Mouse (Mus musculus): ENCODE results near the gene Scn11a.

The Scn11a gene

DNA sequence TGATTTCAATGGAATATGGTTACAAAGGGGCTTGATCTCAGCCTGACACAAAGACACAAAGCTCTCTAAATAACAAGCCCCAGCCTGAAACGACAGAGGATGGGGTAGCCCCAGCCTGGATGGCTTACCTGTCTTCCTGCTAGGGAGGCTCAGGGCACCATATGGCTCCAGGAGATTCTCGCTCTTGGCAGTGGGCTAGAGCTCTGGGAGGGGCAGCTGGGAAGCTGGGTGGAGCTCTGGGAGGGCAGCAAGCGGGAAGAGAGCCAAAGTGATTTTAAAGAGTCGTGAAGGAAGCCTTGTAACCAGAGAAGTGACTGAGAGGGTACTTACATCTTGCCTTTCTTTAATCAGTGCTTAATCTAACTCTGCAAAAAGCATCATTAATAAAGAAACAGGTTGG, at the start of gene Scn11a:
Scn11a (minus strand) TSS at position 160 of the 400 bp plus-strand sequence.
- no peak for DNase-seq (ENCODE audit: low spot score in 2 of 2)

DNA sequence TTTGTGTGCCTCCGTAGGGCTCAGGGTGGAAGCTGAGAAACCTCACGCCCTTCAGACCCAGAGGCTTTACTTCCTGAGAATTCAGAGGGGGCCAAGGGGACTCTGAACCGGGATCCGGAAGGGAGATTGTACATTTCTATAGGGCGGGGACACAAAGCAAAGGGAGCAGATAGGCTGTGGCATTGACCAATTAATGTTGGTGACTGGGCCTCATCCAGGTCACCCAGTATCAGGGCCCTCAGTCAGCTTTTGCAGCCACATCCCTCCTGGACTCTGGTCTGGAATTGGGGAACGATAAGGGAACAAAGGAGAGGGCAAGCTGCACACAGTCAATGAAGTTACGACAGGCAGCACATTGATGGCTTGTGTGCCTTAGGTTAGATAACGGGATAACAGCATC, 28.9 kb upstream of the Scn11a start:
- no peak for DNase-seq (ENCODE audit: low spot score in 2 of 2)

DNA sequence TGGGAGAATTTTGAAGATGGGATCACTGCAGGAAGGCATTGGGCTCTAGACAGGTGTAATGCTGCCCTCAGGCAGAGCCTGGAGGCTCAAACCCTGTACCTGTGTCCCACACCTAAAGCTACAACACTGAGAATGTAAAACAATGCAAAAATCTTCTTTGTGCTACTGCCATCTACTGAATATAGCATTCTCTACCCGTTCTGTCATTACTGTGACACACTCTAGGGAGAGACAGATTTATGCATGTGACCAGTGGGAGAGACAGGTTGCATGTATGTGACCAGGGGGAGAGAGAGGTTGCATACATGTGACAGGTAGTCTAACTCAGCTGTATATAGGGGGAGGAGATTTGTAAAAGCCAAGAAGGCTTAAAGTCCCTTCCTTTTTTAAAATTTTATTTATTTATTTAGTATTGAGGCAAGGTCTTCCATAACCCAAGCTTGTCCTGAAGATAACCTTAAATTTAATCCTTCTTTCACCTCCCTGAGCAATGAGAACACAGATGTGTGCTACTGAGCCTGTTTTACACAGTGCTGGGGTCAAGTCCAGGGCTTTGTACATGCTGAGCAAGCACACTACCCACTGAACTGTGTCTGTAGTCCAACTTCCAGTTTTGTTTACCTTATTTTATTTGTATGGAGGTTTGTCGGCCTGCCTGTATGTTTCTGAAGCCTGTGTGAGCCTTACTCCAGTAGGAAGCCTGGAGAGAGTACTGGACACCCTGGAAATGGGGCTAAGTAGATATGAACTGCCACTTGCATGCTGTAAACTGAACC, 28.0 kb upstream of the Scn11a start:
- DNase-seq (ENCODE audit: low spot score in 2 of 2) = no peak

DNA sequence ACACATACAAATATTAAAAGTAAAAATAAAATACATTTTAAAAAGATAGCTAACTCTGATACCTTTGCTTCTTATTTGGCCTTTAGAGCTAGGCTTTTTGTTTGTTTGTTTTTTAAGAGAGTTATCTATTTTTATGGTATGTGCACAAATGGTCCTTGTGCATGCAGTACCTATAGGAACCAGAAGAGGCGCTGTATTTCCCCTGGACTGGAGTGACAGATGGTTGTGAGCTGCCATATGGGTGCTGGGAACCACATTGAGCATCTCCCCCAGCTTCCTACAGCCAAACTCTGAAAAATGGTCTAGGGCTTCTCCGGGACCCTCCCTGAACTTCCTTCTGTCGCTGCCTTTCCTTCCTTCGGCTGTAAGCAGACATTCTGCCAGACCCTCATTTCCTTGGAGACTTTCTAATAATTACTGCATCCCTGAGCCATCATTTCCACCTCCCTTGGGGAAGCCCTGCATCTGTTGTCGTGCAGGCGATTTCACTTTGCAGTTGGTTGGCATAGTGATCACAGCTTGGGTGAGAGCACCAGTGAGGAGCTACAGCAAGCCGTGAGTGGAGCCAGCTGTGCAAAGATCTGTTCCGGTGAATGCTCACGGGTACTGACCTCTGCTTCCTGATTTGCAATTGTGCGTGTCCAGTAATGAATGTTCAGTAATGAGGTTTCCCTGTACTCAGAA, 27.2 kb upstream of the Scn11a start:
- no peak for DNase-seq (ENCODE audit: low spot score in 2 of 2)

DNA sequence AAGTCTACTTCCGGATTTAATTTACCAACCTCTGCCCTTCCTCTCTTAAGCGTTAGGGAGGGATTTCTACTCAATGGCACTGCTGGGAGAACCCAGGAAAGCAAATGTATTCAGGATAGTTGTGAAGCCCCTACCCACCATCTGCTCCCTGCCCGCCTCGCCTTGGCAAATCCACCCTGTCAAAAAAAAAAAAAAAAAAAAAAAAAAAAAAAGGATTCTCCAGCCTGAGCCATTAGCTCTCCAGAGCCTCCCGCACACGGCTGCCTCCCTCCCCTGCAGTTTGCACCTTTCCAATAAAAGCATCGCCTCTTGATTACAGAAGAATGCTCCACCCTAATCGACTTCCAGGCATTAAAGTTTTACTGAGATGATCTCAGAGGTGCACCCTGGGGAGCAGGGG, 24.0 kb upstream of the Scn11a start:
- DNase-seq (ENCODE audit: low spot score in 2 of 2) = no peak

DNA sequence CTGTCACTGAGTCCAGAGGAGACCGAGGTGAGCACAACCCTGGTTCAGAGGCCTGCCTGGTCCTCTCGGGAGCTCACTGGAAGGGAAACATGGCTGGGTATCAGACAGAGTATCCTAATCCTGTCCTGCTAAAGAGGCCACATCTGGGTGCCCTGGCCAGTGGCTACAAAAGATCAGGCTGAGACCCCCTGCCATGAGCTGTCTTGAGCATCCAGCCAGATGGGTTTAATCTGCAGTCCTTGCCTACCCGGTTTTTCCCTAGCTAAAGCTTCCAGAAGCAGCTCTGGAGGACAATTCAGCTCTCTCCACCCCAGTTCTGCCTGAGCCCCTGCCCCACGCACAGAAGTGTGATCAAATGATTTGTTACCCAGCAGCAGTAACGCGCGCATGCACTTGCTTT, 23.4 kb upstream of the Scn11a start:
- no peak for DNase-seq (ENCODE audit: low spot score in 2 of 2)

DNA sequence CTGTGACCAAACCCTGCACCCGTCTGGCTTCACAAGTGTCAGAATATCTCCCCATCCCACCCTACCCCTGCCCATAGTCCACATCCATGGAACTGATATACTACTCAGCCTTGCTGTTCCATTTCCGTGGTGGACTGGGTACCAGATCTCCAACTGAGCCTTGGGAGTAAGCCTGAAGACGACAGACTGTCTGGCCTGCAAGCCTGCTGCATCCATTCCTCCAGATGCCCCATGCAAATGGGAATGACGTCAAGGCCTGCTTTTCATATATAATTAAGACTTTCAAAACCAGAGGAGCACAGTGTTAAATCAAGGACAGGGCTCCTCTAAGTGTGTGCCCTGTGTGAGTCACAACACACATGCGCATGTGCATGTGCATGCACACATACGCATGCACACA, 21.9 kb upstream of the Scn11a start:
- no peak for DNase-seq (ENCODE audit: low spot score in 2 of 2)

DNA sequence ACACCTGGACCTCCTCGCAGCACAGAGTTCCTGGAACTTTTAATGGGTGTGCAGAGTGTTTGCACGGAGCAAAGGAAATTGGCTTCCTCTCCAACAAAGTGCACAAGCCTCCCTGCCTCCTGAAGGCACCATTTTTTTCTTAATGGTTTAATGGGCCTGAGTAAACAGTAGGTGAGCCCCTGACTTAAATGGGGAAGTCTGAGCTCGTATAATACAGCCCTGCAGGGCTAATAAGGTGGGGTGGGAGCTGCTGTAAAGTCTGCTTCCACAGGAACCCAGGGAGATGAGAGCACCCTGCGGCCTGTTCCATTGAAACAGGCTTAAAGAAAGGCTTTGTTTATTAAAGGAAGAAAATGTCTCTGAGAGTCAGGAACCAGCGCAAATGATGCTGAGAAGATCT, 19.5 kb upstream of the Scn11a start:
- DNase-seq (ENCODE audit: low spot score in 2 of 2) = no peak

DNA sequence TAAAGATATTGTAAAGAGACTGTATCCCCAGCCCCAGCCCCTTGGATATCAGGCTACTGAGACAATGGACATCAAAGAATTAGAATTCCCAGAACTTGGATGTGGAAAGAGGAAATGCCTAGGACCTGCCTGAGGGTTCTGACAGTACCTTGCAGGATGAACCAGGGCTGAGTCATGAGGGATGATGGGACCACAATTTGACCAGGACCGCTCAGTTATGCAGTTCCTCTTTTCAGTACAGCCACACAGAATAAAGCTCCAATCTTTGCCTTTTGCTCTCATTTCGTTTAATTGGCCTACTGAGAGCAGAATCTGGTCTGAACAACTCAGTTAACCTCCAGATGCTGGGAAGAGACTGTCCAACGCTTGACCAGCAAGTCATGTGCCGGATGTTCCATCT, 18.3 kb upstream of the Scn11a start:
- no peak for DNase-seq (ENCODE audit: low spot score in 2 of 2)

DNA sequence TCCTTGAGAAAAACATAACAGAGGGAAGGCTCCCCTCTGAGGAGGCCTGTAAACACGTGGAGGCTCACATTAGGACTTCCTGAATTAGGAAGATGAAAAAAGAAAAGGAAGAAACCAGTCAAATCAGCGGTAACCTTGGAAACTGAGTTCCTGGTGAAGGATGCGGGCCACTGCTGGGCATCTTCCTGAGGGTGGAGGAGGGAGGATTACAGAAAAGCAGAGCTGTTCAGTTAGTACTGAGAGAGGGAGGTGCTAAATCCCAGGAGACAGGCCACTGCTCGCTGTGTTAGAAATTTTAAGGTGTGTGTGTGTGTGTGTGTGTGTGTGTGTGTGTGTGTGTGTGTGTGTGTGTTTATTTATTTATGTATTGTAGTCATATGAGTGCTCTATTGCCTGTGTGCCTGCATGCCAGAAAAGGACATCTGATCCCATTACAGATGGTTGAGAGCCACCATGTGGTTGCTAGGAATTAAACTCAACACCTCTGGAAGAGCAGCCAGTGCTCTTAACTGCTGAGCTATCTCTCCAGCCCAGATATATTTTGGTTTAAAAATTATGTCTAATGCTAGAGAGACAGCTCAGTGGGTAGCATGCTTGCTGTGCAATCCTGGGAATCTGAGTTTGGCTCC, 17.4 kb upstream of the Scn11a start:
- peak in 1 of 2 experiments; percentile 23 for DNase-seq (ENCODE audit: low spot score in 2 of 2)

DNA sequence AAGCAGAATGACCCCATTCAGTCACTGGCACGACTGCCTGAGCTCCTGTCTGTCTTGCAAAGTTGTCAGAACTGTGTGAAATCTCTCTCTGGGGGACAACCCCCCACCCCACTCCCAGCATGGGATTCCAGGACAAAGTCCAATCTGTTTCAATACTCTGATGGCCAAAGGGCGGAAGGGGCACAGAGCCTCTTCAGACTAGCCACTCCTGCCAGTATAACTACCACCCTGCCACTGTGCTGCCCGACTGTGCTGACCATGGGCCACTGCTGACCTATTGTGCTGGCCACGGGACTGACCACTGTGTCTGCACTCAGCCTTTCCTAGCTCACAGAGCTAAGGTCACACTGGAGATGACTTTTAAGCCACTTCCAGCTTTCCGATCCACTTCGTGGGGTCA, 16.8 kb upstream of the Scn11a start:
- no peak for DNase-seq (ENCODE audit: low spot score in 2 of 2)

DNA sequence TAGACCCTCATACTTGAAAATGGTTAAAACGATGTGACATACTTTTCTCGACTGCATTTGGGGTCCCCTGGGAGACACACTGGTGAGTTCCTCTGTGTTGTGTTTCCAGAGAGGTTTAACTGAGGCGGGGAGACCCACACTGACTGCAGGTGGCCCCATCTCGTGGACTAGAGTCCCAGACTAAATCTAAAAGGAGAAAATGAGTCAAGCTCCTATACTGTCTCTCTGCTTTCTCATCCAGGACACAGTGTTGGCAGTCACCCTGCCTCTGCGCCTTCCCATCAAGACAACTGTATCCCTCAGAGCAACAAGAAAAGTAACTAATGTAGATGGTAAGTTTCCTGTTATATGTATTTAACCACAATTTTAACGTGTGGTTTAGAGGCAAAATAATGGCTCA, 15.9 kb upstream of the Scn11a start:
- DNase-seq (ENCODE audit: low spot score in 2 of 2) = no peak

DNA sequence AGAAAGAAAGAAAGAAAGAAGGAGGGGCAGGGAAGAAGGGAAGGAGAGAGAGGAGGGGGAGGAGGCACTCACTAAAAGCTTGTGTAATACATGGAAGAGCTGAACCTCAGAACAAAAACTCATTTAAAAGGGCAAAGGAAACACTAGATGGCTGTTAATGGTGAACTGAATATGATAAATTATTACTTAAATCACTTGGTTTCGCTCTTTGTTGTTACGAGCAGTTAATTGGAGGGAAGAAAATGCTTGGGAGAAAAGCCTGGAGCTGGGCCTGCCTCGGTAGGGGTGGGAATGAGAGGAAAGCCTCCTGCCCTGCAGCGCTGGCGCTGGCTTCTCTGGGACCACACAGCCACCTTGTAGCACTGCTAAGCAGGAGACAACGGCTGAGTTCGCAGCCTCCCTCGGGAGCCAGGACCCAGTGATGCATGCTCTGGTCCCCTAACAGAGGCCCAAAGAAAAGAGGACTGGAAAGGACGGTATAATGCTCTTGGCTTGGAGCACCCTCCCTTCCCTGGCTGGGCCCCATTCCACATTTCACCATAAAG, 10.4 kb upstream of the Scn11a start:
- DNase-seq (ENCODE audit: low spot score in 2 of 2) = no peak

DNA sequence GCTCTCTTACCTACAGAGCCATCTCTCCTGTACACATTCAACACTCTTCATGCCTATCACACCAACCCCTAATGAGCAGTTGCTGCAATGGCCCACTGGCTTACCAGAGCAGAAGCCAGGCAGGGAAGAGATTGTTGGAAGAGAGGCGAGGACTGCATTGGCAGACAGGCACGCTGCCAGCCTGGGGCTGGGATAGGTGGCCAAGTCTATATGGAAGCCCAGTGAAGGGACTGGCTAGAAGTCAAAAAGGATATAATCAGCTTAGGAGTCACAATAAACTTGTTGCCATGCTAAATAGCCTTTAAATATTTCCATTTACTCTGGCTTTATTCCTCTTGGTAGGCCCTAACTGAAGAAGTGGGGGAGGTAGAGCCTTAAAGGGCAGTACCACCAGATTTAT, 5.7 kb upstream of the Scn11a start:
- no peak for DNase-seq (ENCODE audit: low spot score in 2 of 2)

DNA sequence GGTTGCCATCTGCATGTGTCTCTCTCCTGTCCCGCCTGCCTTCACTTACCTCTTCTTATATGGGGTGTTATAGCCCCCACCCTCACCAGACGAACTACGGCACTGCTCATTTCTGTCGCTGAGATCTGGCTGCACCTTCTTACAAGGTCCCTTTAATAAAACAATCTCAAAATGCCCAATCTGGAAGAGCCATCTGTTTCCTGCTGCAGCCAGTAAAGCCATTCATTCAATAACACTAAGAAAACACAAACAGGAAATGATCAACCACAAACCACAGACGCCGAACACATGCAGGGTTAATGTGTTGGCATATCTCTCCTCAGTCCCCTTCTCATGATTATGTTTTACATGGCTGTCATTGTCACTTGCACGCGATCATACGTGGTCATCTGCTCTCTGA, 1.5 kb downstream of the Scn11a start:
- no peak for DNase-seq (ENCODE audit: low spot score in 2 of 2)

DNA sequence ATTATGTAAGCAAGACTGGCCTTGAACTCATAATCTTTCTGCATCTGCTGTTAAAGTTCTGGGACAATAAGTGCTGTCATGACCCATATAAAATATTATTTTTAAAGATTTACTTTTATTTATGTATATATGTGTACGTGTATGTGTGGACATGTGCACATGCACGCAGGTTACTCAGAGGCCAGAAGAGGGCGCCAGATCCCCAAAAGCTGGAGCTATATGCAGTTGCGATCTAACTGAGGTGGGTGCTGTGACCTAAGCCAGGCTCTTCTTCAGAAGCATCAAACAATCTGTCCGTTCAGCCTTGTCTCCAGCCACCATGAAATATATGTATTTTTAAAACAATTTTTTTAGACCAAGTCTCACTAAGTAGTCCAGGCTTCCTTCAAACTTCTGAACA, 11.6 kb downstream of the Scn11a start:
- DNase-seq (ENCODE audit: low spot score in 2 of 2) = no peak

DNA sequence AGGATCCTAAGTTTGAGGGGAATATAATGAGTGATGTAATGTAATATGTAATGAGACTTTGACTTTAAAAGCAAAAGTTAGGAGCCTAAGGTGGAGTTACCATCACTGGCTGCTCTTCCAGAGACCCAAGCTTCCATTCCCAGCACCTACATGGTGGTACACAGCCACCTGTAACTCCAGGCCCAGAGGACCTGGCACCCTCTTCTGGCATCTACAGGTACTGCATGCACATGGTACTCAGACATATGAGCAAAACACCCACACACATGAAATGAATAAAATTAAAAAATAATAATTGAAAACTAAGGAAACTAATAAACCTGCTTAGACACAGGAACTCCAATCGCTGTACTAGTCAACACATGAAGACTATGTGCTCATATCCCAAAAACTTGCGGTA, 18.8 kb downstream of the Scn11a start:
- DNase-seq (ENCODE audit: low spot score in 2 of 2) = no peak

DNA sequence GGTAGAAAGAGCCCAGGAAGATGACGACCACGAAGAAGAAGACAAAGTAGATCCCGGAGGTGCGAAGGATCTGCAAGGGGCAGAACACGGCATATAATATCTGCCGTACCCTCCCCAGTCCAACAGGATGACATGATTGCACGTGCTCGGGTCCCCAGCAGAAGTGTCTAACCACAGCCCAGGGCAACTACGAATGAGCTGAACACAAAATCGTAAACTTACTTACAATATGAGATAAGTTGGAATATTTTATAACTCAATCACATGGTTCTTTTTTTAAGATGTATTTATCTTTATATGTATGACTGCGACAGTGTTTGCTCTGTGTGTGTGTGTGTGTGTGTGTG, 20.8 kb downstream of the Scn11a start:
- no peak for DNase-seq (ENCODE audit: low spot score in 2 of 2)

DNA sequence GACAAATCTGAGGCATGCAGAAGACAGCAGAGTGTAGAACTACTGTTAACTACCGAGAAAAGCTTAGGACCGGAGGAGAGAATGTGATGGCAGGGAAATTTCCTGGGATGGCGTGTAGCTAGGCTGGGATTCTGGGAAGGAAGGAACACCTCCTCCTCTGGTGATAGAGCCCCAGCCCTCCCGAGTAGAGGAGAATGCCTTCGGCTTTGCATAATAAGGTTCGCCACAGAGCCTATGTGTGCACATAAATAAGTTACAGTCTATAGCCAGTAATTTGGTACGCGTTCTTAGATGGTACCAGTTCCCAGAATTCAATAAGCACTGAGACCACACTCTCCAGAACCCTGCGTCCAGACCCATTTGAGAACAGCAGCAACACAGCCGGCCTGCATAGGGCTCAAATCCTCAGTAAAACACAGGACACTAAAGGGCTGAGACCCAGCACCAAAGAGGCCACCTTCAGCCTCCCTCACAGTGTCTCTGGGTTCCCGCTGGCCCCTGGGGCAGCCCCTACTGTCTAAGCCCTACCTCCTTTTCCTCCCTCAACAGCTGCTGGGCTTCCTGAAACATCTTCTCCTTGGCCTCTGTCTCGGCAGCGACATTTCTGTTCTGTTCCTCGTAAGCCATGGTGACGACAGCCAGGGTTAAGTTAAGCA, 21.3 kb downstream of the Scn11a start:
- no peak for DNase-seq (ENCODE audit: low spot score in 2 of 2)

DNA sequence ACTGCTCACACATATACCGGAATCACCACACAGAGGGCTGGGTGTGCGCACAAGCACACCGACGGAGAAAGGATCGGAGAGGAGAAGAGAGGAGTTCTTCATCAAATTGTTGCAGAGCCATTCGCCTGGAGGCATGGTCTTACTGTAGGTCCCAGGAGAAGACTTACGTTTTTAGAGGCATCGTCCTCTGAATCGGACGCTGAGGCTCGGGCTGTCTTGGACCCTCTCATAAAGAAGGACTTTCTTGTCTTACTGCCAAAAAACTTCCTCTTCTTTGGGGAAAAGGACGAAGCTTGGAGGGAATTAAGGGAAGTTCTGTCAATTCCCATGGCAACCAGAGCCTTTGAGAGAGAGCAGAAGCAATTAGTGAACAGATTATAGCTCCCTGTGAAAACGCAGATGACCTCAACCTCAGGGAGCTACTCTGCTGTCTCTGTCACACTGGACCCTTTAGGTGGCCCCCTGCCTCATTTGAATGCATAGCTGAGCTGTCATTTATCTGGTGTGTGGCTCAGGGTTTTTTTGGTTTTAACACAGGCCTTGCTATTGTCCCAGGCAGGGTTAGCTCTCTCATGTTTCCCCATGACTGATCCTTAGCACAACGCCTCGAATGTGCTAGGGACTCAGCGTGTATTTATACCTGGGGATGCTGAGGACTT, 22.0 kb downstream of the Scn11a start:
- peak in 1 of 2 experiments; percentile 6 for DNase-seq (ENCODE audit: low spot score in 2 of 2)

DNA sequence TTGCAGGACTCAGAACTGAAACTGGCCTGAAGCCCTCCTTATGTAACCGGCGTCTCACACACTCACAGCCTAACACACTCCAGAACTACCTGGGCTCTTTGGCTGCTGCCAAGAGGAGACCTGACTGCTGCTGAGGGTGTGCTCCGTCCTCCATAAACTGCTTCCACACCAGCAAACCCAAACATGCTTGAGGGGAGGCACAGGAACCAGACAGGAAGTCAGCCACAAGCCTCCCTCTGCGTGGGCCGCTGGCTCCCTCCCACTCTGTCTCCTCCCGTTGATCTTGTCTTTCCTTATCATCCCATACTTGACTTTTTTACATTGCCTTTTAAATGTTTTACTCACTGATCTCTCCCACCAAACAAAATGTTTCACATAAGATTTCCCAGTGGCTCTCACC, 23.8 kb downstream of the Scn11a start:
- DNase-seq (ENCODE audit: low spot score in 2 of 2) = no peak

DNA sequence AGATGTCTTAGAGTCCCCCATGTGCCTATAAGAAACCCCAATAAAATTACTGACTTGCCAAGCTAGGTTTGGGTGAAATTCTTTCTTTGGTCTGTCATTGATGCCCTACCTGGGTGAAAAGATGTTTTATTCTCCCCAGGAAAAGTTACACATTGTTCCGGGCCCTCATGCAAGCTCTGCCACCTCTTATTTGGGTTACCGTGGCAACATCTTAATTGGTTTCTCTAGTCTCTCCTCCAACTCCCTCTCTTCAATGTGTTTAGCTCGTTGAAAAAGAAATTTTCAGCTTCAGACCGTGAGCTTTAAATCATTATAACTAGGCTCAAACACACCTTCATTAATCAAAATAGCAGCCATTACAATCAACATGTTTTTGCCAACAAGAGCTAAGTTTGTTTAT, 28.5 kb downstream of the Scn11a start:
- no peak for DNase-seq (ENCODE audit: low spot score in 2 of 2)

All from frontal cortex, postnatal 36 days (tissue).